Mouse (Mus musculus): Measurements from ENCODE around the gene Ccdc84.
"Not testable (repeated sequence)": the region's sequence is repeated elsewhere in the genome, so short reads cannot be mapped to it uniquely, and the experiment has no call there.

Gene Ccdc84

GRCm38 (mm10) chr9:44408693-44409092 is 9.7 kb downstream of the Ccdc84 start:
- DNase-seq (ENCODE audit: low read depth, low spot score), result not testable (repeated sequence)

- DNase-seq (ENCODE audit: low read depth, low spot score), result no peak
These were observed 10.6 kb downstream of the Ccdc84 start for GRCm38 (mm10) chr9:44407752-44408097.

DNA sequence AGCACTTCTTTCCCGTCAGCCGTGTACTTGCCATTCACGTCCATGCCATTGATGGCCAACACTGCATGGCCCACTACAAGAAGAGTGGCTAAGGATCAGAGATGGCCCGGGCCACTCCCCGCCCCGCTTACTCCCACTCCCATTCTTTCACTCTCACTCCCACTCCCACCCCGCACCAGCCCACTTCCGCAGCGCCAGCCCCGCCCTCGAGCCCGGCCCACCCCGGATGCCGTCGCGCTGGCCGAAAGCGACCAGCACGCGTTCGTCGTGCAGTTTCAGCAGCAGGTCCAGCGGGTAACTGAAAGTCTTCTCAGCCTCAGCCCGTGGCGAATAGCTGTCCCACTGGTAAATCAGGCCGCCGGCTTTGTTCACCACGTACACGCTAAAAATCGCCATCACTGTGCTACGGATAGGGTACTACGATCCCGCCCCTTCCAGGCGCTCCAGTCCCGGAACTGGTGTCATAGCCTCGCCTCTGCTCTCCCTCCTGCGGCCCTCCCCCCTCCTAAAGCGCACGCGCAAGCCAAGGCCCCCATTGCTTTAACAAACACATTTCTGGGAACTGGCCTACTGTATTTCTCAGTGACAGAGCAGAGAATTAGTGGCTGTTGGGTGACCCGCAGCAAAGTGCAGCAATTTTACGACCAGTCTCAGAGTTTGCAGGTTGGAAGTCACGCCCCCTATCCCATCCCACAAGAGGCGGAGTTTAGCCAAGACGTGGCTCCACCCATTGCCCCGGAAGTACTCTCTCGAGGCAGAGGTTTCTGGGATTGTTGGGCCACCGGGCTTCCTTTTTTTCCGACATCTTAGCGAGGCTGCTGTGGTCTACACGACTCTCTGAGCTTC is 11.2 kb downstream of the Ccdc84 start, which contains the start of the genes Rps25 and Trappc4:
TSS of gene Rps25 (plus strand) at position 234 of the 846 bp plus-strand sequence.
TSS of gene Trappc4 (minus strand) at position 695 of the 846 bp plus-strand sequence.
- DNase-seq (ENCODE audit: low read depth, low spot score), result peak; percentile 91

DNA sequence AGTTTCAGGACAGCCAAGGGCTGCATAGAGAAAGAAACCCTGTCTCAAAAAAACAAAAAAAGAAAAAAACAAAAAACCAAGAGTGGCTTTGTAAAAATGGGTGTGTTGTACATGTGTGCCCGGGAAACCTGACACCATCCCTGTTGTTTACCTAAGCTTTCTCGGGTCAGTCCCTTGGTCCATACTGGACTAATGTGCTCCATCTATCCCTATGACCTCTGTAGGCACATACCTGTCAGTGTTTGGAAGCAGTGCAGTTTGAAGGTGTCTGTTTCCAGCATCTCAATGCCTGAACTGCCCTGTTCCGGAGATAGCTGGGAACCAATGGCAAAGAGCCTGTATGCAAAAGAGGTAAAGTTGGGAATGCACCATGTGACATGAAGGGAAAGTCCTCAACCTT is 13.4 kb downstream of the Ccdc84 start:
- DNase-seq (ENCODE audit: low read depth, low spot score), result no peak

- DNase-seq (ENCODE audit: low read depth, low spot score), result no peak
These were observed 17.3 kb downstream of the Ccdc84 start for GRCm38 (mm10) chr9:44401081-44401480.

DNA sequence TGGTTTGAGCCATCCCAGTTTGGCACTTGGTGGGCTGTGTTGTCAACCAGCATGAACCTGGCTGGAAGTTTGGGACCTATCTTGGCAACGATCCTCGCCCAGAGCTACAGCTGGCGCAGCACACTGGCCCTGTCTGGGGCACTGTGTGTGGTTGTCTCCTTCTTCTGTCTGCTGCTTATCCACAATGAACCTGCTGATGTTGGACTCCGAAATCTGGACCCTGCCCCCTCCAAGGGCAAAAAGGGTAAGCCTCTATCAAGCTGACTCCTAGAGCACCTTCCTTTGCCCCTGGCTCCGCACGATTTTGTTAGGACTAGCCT is 18.6 kb downstream of the Ccdc84 start:
- DNase-seq (ENCODE audit: low read depth, low spot score), result no peak

DNA sequence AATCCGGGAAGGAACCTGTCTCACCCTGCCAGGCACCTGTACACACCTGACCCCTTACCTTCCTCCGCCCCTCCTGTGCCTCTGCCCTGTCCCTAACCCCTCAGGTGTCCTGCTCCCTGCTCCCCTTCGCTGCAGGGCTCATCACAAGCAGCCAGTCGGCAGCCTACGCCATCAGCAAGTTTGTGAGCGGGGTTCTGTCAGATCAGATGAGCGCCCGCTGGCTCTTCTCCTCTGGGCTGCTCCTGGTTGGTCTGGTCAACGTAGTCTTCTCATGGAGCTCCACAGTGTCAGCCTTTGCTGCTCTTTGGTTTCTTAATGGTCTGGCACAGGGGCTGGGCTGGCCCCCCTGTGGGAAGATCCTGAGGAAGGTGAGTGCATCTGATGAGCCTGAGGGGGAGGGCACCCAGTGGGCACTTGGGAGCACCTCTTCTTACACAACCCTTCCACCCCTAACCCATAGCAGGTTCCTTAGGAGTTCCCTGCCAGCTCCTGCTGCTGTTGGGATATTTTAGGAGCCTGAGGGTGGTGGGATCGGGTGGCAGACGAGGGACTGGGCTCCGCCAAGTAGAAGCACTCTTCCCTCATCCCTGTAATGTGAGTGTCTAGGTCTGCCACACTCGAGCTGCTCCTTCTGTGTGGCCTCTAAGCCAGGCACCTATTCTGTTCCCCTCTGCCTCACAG is 19.1 kb downstream of the Ccdc84 start:
- no peak for DNase-seq (ENCODE audit: low read depth, low spot score)

- no peak for DNase-seq (ENCODE audit: low read depth, low spot score)
These were observed 19.8 kb downstream of the Ccdc84 start for GRCm38 (mm10) chr9:44398551-44398950.

DNA sequence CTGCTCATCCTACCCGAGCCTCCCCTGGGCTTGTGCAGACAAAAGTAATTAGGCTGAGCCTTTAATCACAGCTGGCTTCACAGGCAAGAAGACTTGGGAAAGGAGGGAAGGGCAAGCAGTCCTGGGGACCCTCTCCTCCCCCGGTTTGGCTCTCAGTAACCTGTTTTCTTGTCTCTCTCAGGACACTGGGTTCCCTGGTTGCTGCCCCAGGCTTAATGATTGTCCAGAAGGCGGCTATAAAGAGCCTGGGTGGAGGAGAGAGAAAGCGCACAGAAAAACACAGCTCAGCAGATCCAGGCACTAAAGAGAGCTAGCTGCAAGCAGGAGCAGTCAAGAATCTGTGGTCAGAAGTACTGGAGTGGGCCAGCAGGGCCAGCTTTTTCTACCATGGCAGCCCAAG is 20.3 kb downstream of the Ccdc84 start:
- DNase-seq (ENCODE audit: low read depth, low spot score), result no peak

- peak; percentile 84 for DNase-seq (ENCODE audit: low read depth, low spot score)
These were observed 21.5 kb downstream of the Ccdc84 start, which contains the start of gene Slc37a4 for GRCm38 (mm10) chr9:44396684-44397411. Gene Slc37a4 (plus strand): TSS chr9:44396852.

- peak; percentile 48 for DNase-seq (ENCODE audit: low read depth, low spot score)
These were observed 26.9 kb downstream of the Ccdc84 start for GRCm38 (mm10) chr9:44391466-44391865.

GRCm38 (mm10) chr9:44389273-44389672 is 29.1 kb downstream of the Ccdc84 start:
- no peak for DNase-seq (ENCODE audit: low read depth, low spot score)

- DNase-seq (ENCODE audit: low read depth, low spot score), result no peak
These were observed 31.1 kb downstream of the Ccdc84 start for GRCm38 (mm10) chr9:44387221-44387620.

- DNase-seq (ENCODE audit: low read depth, low spot score), result no peak
These were observed 33.8 kb downstream of the Ccdc84 start for GRCm38 (mm10) chr9:44384596-44384995.

DNA sequence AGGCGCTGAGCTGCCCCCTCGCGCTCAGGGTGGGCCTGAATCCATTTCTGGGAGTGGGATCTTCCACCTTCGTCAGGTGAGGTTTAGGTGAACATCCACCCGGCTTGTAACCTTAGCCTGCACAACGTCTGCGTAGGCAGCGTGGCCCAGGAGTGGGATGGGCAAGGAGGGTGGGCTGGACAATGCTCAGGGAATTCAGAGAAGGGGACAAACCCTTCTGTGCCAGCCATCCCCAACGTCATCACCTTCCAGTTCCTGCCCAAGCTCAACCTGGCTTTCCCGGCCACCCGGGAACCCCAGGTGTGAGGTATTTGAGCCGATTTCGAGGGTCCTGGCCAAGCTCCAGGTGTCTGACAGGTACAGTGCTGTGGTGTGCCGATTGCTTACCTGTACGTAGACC is 38.5 kb downstream of the Ccdc84 start:
- no peak for DNase-seq (ENCODE audit: low read depth, low spot score)

- DNase-seq (ENCODE audit: low read depth, low spot score), result peak; percentile 96
These were observed 39.1 kb downstream of the Ccdc84 start, which contains the start of gene Hyou1 for GRCm38 (mm10) chr9:44379054-44379834. Gene Hyou1 (plus strand): TSS chr9:44379490.

DNA sequence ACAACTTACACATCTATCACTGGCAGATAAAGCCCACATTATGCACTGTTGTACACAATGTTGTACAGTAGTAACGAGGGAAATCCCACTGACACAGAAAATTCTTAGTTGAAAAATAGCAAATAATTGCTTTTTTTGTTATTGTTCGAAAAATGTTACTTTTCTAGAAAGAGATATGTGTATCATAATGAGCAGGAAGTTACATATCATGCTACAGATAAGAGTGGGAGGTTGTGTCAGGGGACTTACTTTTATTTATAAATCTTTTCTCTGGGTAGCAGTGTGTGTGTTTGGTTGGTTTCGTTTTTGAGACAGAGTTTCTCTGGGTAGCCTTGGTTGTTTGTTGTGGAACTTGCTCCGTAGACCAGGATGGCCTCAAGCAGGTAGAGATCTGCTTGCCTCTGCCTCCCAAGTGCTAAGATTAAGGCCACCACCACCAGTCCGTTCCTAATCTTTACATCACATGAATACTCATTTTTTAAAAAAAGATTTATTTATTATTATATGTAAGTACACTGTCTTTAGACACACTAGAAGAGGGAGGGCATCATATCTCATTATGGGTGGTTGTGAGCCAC is 40.1 kb downstream of the Ccdc84 start:
- no peak for DNase-seq (ENCODE audit: low read depth, low spot score)

- DNase-seq (ENCODE audit: low read depth, low spot score), result not testable (repeated sequence)
These were observed 41.0 kb downstream of the Ccdc84 start for GRCm38 (mm10) chr9:44377335-44377734.

GRCm38 (mm10) chr9:44376141-44376540 is 42.2 kb downstream of the Ccdc84 start:
- no peak for DNase-seq (ENCODE audit: low read depth, low spot score)

- no peak for DNase-seq (ENCODE audit: low read depth, low spot score)
These were observed 45.0 kb downstream of the Ccdc84 start for GRCm38 (mm10) chr9:44373386-44373785.

GRCm38 (mm10) chr9:44364480-44364879 is 53.9 kb downstream of the Ccdc84 start:
- no peak for DNase-seq (ENCODE audit: low read depth, low spot score)
